Comparison of ENCODE assay signal across 8 mouse cellular contexts in genomic region chr13:43478586-43478985, GRCm38 (mm10). TPM values are rescaled to one million over a fixed set of nuclear protein-coding genes. Genes with fewer than 3 reads are reported as not detected.
DNase-seq lines count a peak whose midpoint lies in the region; ATAC-seq and TF ChIP-seq lines count a peak whose summit lies in the region.

No protein-coding gene starts in this region.

- H3K9ac ChIP-seq in liver, embryonic 14.5 days (replicated peaks): peak overlapping the region; percentile 54

- ATAC-seq in liver, embryonic 14.5 days (ENCODE audit: insufficient read depth): no peak

- no peaks in the 10 kb centered on the region for H3K27me3 ChIP-seq in liver, embryonic 14.5 days (ENCODE audit: control insufficient read depth, insufficient read depth, low read length)
- no peaks in the 10 kb centered on the region for H3K27me3 ChIP-seq in splenic B cell, adult 2 months (ENCODE audit: control insufficient read depth, insufficient read depth, low read length, poor library complexity, severe bottlenecking)

- H3K27ac ChIP-seq in liver, embryonic 14.5 days: no peak overlapping the region

- TF ChIP-seq EP300 in liver, embryonic 14.5 days (IDR thresholded peaks at IDR 0.05; ENCODE audit: low read depth): no peak

- peak overlapping the region; percentile 59 for H3K4me3 ChIP-seq in lung, adult 2 months (replicated peaks; ENCODE audit: extremely low read depth, low read depth, low read length)
- peak overlapping the region; percentile 38 to 93 for H3K4me3 ChIP-seq in liver, embryonic 14.5 days (ENCODE audit: insufficient read depth in 1 of 2, low read depth in 2 of 2, low read length in 2 of 2)

- WGBS in lung, adult 2 months: 4% methylated on average over 8 of the region's 8 CpGs
- WGBS in liver, embryonic 14.5 days (ENCODE audit: insufficient replicate concordance): 24% methylated on average over 8 of the region's 8 CpGs

- no peak for DNase-seq in lung, adult 2 months
- no peak for DNase-seq in lung, postnatal 4 days
- peak; percentile 15 for DNase-seq in c-Kit-positive CD71-positive TER-119-positive erythroid progenitor cells, embryonic 14.5 days (ENCODE audit: low spot score)
- peak; percentile 33 for DNase-seq in heart, postnatal 10 days
- no peak for DNase-seq in liver, embryonic 14.5 days (ENCODE audit: low read depth in 3 of 3, low spot score in 3 of 3)
- peak; percentile 18 for DNase-seq in splenic B cell, adult 2 months (ENCODE audit: low read depth, low spot score)
- no peak for DNase-seq in layer of hippocampus, adult 8-10 months (ENCODE audit: low spot score in 2 of 2)
- DNase-seq in gastrocnemius, postnatal 4 days (ENCODE audit: low spot score in 2 of 2): no peak

- TF ChIP-seq POLR2A in lung, adult 2 months (IDR thresholded peaks at IDR 0.05; ENCODE audit: borderline replicate concordance, extremely low read depth, low read depth, low read length): no peak

- H3K4me2 ChIP-seq in liver, embryonic 14.5 days (ENCODE audit: low read depth): peak overlapping the region; percentile 93

- H3K4me1 ChIP-seq in lung, adult 2 months (ENCODE audit: control insufficient read depth, insufficient read depth, low read length): peaks cover 36% of the 10 kb centered on the region
- peaks cover 8 to 23% of the 10 kb centered on the region in 2 experiments for H3K4me1 ChIP-seq in liver, embryonic 14.5 days (replicated peaks; ENCODE audit: control insufficient read depth in 2 of 2, insufficient read depth in 2 of 2, low read length in 1 of 2)

- no peaks in the 10 kb centered on the region for H3K36me3 ChIP-seq in liver, embryonic 14.5 days (replicated peaks; ENCODE audit: control insufficient read depth, insufficient read depth, low read depth)
- H3K36me3 ChIP-seq in splenic B cell, adult 2 months (ENCODE audit: control insufficient read depth, insufficient read depth, low read length, poor library complexity, severe bottlenecking): no peaks in the 10 kb centered on the region

- H3K9me3 ChIP-seq in liver, embryonic 14.5 days (ENCODE audit: control insufficient read depth, low read length): no peaks in the 10 kb centered on the region

- TF ChIP-seq CTCF in lung, adult 2 months (IDR thresholded peaks at IDR 0.05; ENCODE audit: insufficient read depth, low read length): no peak
- TF ChIP-seq CTCF in liver, embryonic 14.5 days (IDR thresholded peaks at IDR 0.05; ENCODE audit: low read depth): no peak

- intact Hi-C loops in heart, postnatal 10 days (cut with DNase I): loop anchor here (5.0 kb wide), 1 partner anchor 76 kb away; no protein-coding TSS in a partner anchor

RNA-seq across cellular contexts. Expression of gene Ranbp9, which starts 2.5 kb away (rescaled TPM):
- 17.1 and 17.7 TPM in 2 replicates for polyA plus RNA-seq in lung, adult 2 months (2012; rRNA removed)
- 10 to 100 TPM; 48.9 to 49.0 TPM for total RNA-seq in heart, postnatal 10 days (2021)
- polyA plus RNA-seq in liver, embryonic 14.5 days (2012; rRNA removed): 5.5 and 7.2 TPM in 2 replicates
- 3.6 and 3.7 TPM in 2 replicates for polyA plus RNA-seq in liver, embryonic 14.5 days (2014; fragmentation: Nextera tagmentation; extraction: Ambion mirVana)
- total RNA-seq in layer of hippocampus, adult 8-10 months (2022): 100 to 1,000 TPM in 2 of 4 experiments, 10 to 100 TPM in 2; 89.6 to 111 (median 99.4) TPM
- total RNA-seq in gastrocnemius, postnatal 4 days (2021): 10 to 100 TPM; 46.3 to 54.3 TPM

Comparison
In these comparisons a context has a peak if more than half of its experiments do, and no peak if none do; other contexts are left out.
1. DNase-seq: peak in c-Kit-positive CD71-positive TER-119-positive erythroid progenitor cells, embryonic 14.5 days (single experiment), heart, postnatal 10 days (2 of 2) and splenic B cell, adult 2 months (single experiment); none in lung, adult 2 months (single experiment), lung, postnatal 4 days (0 of 2), liver, embryonic 14.5 days (0 of 3), layer of hippocampus, adult 8-10 months (0 of 2) and gastrocnemius, postnatal 4 days (0 of 2).